Mouse (Mus musculus): ENCODE measurements at regions not wholly inside any gene's neighbourhood (a gene's known extent, or its start where the extent isn't known, plus 50 kb on each side); places are given as distances from the start of the nearest gene placed in this dataset.

GRCm38 (mm10) chr17:13658321-13658978 is 101.9 kb upstream of the Afdn start:
- Histone ChIP-seq H3K79me3 (ENCODE audit: low read depth) (no peaks in the 10 kb centered on the region), H3K36me3 (ENCODE audit: control insufficient read depth, insufficient read depth) (no peaks in the 10 kb centered on the region), H3K4me3 (ENCODE audit: insufficient read depth, poor library complexity, severe bottlenecking) (no peak overlapping the region), H3K27me3 (ENCODE audit: control insufficient read depth, insufficient read depth, insufficient read length) (no peaks in the 10 kb centered on the region), H3ac (ENCODE audit: control insufficient read depth, insufficient read length, low read depth) (no peak overlapping the region), H3K79me2 (ENCODE audit: control insufficient read depth, insufficient read depth) (no peaks in the 10 kb centered on the region)
- TF ChIP-seq CTCF (IDR thresholded peaks at IDR 0.05; ENCODE audit: control insufficient read depth, insufficient read depth, insufficient read length) (no peak), FOSL1 (IDR thresholded peaks at IDR 0.05; ENCODE audit: insufficient read depth, low read length, poor library complexity, severe bottlenecking) (no peak)

DNA sequence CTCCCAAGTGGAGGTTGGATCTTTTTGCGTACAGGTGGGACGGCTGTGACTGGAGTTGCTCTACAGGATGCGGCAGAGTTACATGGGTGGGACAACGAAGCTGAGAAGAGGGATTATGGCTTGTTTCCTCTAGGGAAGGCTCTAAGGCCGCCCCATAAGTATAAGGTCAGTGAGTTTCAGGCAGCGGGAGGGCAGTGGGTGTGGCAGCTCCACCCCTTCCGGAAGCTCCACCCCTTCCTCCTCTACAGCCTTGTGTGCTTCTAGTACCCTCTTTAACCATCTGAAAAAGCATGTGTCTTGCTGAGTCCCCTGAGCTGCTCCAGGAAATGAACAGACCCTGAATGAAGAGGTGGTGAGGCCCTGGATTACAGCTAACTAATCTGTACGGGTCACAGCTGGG is 101.2 kb upstream of the Afdn start:
- Histone ChIP-seq H3K79me2 (ENCODE audit: control insufficient read depth, insufficient read depth) (no peaks in the 10 kb centered on the region), H3K4me3 (ENCODE audit: insufficient read depth, poor library complexity, severe bottlenecking) (no peak overlapping the region), H3K36me3 (ENCODE audit: control insufficient read depth, insufficient read depth) (no peaks in the 10 kb centered on the region), H3K79me3 (ENCODE audit: low read depth) (no peaks in the 10 kb centered on the region), H3ac (ENCODE audit: control insufficient read depth, insufficient read length, low read depth) (no peak overlapping the region), H3K27me3 (ENCODE audit: control insufficient read depth, insufficient read depth, insufficient read length) (no peaks in the 10 kb centered on the region)
- no peak for TF ChIP-seq CTCF (IDR thresholded peaks at IDR 0.05; ENCODE audit: control insufficient read depth, insufficient read depth, insufficient read length)
- TF ChIP-seq CEBPB (IDR thresholded peaks at IDR 0.05; ENCODE audit: low read depth) = no peak
- TF ChIP-seq MYOG (IDR thresholded peaks at IDR 0.05; ENCODE audit: control insufficient read depth, extremely low read depth, insufficient read length) = no peak
- no peak for TF ChIP-seq MYOD1 (IDR thresholded peaks at IDR 0.05; ENCODE audit: control insufficient read depth, insufficient read length, low read depth)
- TF ChIP-seq FOSL1 (IDR thresholded peaks at IDR 0.05; ENCODE audit: insufficient read depth, low read length, poor library complexity, severe bottlenecking) = no peak
- TF ChIP-seq USF1 (IDR thresholded peaks at IDR 0.05; ENCODE audit: low read depth) = no peak
- no peak for TF ChIP-seq MAX (IDR thresholded peaks at IDR 0.05)

DNA sequence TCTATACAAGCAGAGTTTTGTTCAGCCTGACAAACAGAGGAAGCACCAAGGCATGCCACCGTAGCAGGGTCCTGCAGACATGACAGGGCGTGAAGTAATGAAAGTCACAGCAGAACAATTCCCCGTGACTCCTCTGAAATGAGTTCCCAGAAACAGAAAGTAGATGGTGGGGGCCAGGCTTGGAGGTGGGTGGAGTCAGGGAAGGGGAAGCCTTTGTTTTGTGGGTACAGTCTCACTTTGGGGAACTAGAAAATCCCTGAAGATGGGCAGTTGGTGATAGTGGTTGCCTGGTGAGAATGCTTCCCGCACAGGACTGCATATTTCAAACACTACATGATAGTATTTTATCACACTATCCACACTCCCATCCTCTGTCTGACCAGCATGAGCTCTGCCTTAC is 100.4 kb upstream of the Afdn start:
- Histone ChIP-seq H3ac (ENCODE audit: control insufficient read depth, insufficient read length, low read depth) (no peak overlapping the region), H3K36me3 (ENCODE audit: control insufficient read depth, insufficient read depth) (no peaks in the 10 kb centered on the region), H3K27me3 (ENCODE audit: control insufficient read depth, insufficient read depth, insufficient read length) (no peaks in the 10 kb centered on the region), H3K4me3 (ENCODE audit: insufficient read depth, poor library complexity, severe bottlenecking) (no peak overlapping the region), H3K79me2 (ENCODE audit: control insufficient read depth, insufficient read depth) (no peaks in the 10 kb centered on the region), H3K79me3 (ENCODE audit: low read depth) (no peaks in the 10 kb centered on the region)
- no peak for TF ChIP-seq CEBPB (IDR thresholded peaks at IDR 0.05; ENCODE audit: low read depth)
- TF ChIP-seq USF1 (IDR thresholded peaks at IDR 0.05; ENCODE audit: low read depth) = no peak
- TF ChIP-seq CTCF (IDR thresholded peaks at IDR 0.05; ENCODE audit: control insufficient read depth, insufficient read depth, insufficient read length) = no peak
- TF ChIP-seq FOSL1 (IDR thresholded peaks at IDR 0.05; ENCODE audit: insufficient read depth, low read length, poor library complexity, severe bottlenecking) = no peak
- TF ChIP-seq MAX (IDR thresholded peaks at IDR 0.05) = no peak
- TF ChIP-seq MYOG (IDR thresholded peaks at IDR 0.05; ENCODE audit: control insufficient read depth, extremely low read depth, insufficient read length) = no peak
- no peak for TF ChIP-seq MYOD1 (IDR thresholded peaks at IDR 0.05; ENCODE audit: control insufficient read depth, insufficient read length, low read depth)

DNA sequence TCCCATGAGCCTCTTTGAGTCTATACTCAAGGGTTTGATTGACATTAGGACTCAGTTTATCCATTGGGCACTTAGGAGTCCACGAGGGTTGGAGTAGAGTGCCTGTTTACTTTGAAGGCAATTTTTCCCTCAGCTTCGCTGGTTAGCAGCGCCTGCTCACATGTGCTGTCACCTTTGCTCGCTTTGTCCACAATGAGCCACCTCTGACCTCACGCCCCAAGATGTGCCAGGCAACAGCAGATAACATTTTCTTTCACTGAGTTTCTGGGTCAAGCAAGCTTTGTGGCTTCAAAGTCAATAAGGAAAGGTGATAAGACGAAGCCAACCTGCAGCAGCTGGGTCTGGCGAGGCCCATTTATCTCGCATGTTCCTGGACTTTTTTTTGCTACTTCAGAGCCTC is 99.3 kb upstream of the Afdn start:
- TF ChIP-seq CTCF (IDR thresholded peaks at IDR 0.05; ENCODE audit: control insufficient read depth, insufficient read depth, insufficient read length) (no peak), MAX (IDR thresholded peaks at IDR 0.05) (no peak), MYOD1 (IDR thresholded peaks at IDR 0.05; ENCODE audit: control insufficient read depth, insufficient read length, low read depth) (no peak), FOSL1 (IDR thresholded peaks at IDR 0.05; ENCODE audit: insufficient read depth, low read length, poor library complexity, severe bottlenecking) (no peak), CEBPB (IDR thresholded peaks at IDR 0.05; ENCODE audit: low read depth) (no peak), USF1 (IDR thresholded peaks at IDR 0.05; ENCODE audit: low read depth) (no peak), MYOG (IDR thresholded peaks at IDR 0.05; ENCODE audit: control insufficient read depth, extremely low read depth, insufficient read length) (no peak)
- H3K27me3 ChIP-seq (ENCODE audit: control insufficient read depth, insufficient read depth, insufficient read length) = no peaks in the 10 kb centered on the region
- no peaks in the 10 kb centered on the region for H3K36me3 ChIP-seq (ENCODE audit: control insufficient read depth, insufficient read depth)
- no peaks in the 10 kb centered on the region for H3K79me3 ChIP-seq (ENCODE audit: low read depth)
- H3K79me2 ChIP-seq (ENCODE audit: control insufficient read depth, insufficient read depth) = no peaks in the 10 kb centered on the region
- H3K4me3 ChIP-seq (ENCODE audit: insufficient read depth, poor library complexity, severe bottlenecking) = no peak overlapping the region
- H3ac ChIP-seq (ENCODE audit: control insufficient read depth, insufficient read length, low read depth) = no peak overlapping the region

DNA sequence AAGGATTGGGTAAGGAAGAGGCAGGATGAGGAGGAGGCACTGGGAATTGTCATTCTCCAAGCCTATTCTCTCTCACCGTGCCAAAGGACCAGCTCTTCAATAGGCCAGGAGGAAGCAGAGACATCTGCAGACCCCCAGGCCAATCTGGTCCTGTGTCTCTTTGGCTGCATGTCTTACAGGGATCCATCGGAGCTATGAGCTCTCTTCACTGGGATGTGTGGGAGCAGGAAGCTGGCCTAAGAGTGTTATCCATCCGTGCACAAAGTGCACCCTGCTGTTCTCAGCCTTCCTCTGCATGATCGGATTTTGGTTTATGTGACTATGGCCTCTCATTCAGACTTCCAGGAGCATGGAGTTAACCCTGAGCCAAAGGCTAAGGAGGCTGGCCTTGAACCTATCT is 98.2 kb upstream of the Afdn start:
- Histone ChIP-seq H3K4me3 (ENCODE audit: insufficient read depth, poor library complexity, severe bottlenecking) (no peak overlapping the region), H3K79me2 (ENCODE audit: control insufficient read depth, insufficient read depth) (no peaks in the 10 kb centered on the region), H3ac (ENCODE audit: control insufficient read depth, insufficient read length, low read depth) (no peak overlapping the region), H3K79me3 (ENCODE audit: low read depth) (no peaks in the 10 kb centered on the region), H3K36me3 (ENCODE audit: control insufficient read depth, insufficient read depth) (no peaks in the 10 kb centered on the region), H3K27me3 (ENCODE audit: control insufficient read depth, insufficient read depth, insufficient read length) (no peaks in the 10 kb centered on the region)
- TF ChIP-seq CTCF (IDR thresholded peaks at IDR 0.05; ENCODE audit: control insufficient read depth, insufficient read depth, insufficient read length) (no peak), CEBPB (IDR thresholded peaks at IDR 0.05; ENCODE audit: low read depth) (no peak), MYOD1 (IDR thresholded peaks at IDR 0.05; ENCODE audit: control insufficient read depth, insufficient read length, low read depth) (no peak), USF1 (IDR thresholded peaks at IDR 0.05; ENCODE audit: low read depth) (no peak), MYOG (IDR thresholded peaks at IDR 0.05; ENCODE audit: control insufficient read depth, extremely low read depth, insufficient read length) (no peak), FOSL1 (IDR thresholded peaks at IDR 0.05; ENCODE audit: insufficient read depth, low read length, poor library complexity, severe bottlenecking) (no peak), MAX (IDR thresholded peaks at IDR 0.05) (no peak)
